Mouse (Mus musculus): ENCODE measurements at regions not wholly inside any gene's neighbourhood (a gene's known extent, or its start where the extent isn't known, plus 50 kb on each side); places are given as distances from the start of the nearest gene placed in this dataset.
A peak's percentile ranks its signal among the peaks of the same experiment; 100 is the strongest.

GRCm38 (mm10) chr15:25026351-25026750 is 387.2 kb downstream of the Basp1 start:
- H3K4me3 ChIP-seq (replicated peaks; ENCODE audit: low read length): peak overlapping the region; percentile 35
- H3K27ac ChIP-seq: peak overlapping the region; percentile 96
- peak; percentile 56 for DNase-seq (ENCODE audit: low spot score)
- no peaks in the 10 kb centered on the region for H3K9me3 ChIP-seq (ENCODE audit: control insufficient read depth, low read length)
- H3K27me3 ChIP-seq (ENCODE audit: control insufficient read depth, insufficient read depth, low read length): no peaks in the 10 kb centered on the region
- H3K9ac ChIP-seq: peak overlapping the region; percentile 64
- H3K4me2 ChIP-seq (replicated peaks): peak overlapping the region; percentile 60
- WGBS: 14% methylated on average over 8 of the region's 8 CpGs
- peaks cover 25% of the 10 kb centered on the region for H3K4me1 ChIP-seq (replicated peaks; ENCODE audit: control insufficient read depth, insufficient read depth, low read length)
- no peak for ATAC-seq (ENCODE audit: low FRiP score)
- no peaks in the 10 kb centered on the region for H3K36me3 ChIP-seq (replicated peaks; ENCODE audit: control insufficient read depth, insufficient read depth)

DNA sequence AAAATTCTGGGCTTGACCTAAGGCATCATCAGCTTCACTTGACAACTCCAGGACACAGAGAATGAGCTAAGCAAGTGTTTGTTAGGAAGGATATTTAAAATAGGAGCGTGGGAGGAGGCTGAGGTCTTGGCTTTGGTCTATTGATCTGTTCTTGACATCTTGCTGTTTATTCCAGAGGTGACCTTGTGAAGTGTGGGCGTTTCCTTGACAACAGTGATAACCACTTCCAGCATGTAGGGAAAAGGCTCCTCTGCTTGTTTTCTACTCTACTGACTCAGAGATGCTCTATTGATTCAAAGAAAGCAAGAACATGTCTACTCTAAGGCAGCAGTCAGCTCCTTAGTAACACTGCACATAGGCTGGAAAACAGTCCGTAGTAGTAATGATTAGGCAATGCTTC is 392.6 kb downstream of the Basp1 start:
- WGBS: 18% methylated on average over 3 of the region's 3 CpGs
- Histone ChIP-seq H3K9me3 (ENCODE audit: control insufficient read depth, low read length) (no peaks in the 10 kb centered on the region), H3K9ac (no peak overlapping the region), H3K36me3 (replicated peaks; ENCODE audit: control insufficient read depth, insufficient read depth) (no peaks in the 10 kb centered on the region), H3K27me3 (ENCODE audit: control insufficient read depth, insufficient read depth, low read length) (no peaks in the 10 kb centered on the region), H3K4me1 (replicated peaks; ENCODE audit: control insufficient read depth, insufficient read depth, low read length) (peaks cover 30% of the 10 kb centered on the region), H3K4me2 (replicated peaks) (no peak overlapping the region), H3K27ac (peak overlapping the region; percentile 90), H3K4me3 (replicated peaks; ENCODE audit: low read length) (no peak overlapping the region)
- ATAC-seq (ENCODE audit: low FRiP score): 0 out of 2 replicates have a peak, but pooled peaks have one; percentile 29
- no peak for DNase-seq (ENCODE audit: low spot score)

GRCm38 (mm10) chr15:25019352-25019941 is 394.1 kb downstream of the Basp1 start:
- H3K4me2 ChIP-seq (replicated peaks): peak overlapping the region; percentile 31
- H3K36me3 ChIP-seq (replicated peaks; ENCODE audit: control insufficient read depth, insufficient read depth): no peaks in the 10 kb centered on the region
- no peaks in the 10 kb centered on the region for H3K9me3 ChIP-seq (ENCODE audit: control insufficient read depth, low read length)
- H3K9ac ChIP-seq: peak overlapping the region; percentile 20
- H3K27me3 ChIP-seq (ENCODE audit: control insufficient read depth, insufficient read depth, low read length): no peaks in the 10 kb centered on the region
- H3K4me3 ChIP-seq (replicated peaks; ENCODE audit: low read length): no peak overlapping the region
- 47% methylated on average over 12 of the region's 12 CpGs for WGBS
- H3K4me1 ChIP-seq (replicated peaks; ENCODE audit: control insufficient read depth, insufficient read depth, low read length): peaks cover 24% of the 10 kb centered on the region
- peak overlapping the region; percentile 90 for H3K27ac ChIP-seq
- ATAC-seq (ENCODE audit: low FRiP score): peak; percentile 96
- peak; percentile 79 for DNase-seq (ENCODE audit: low spot score)

GRCm38 (mm10) chr15:25018937-25019336 is 394.6 kb downstream of the Basp1 start:
- Histone ChIP-seq H3K27me3 (ENCODE audit: control insufficient read depth, insufficient read depth, low read length) (no peaks in the 10 kb centered on the region), H3K9me3 (ENCODE audit: control insufficient read depth, low read length) (no peaks in the 10 kb centered on the region), H3K4me3 (replicated peaks; ENCODE audit: low read length) (no peak overlapping the region), H3K9ac (peak overlapping the region; percentile 20; the same call in 1 of the 2 replicates), H3K27ac (peak overlapping the region; percentile 90), H3K4me2 (replicated peaks) (peak overlapping the region; percentile 31), H3K36me3 (replicated peaks; ENCODE audit: control insufficient read depth, insufficient read depth) (no peaks in the 10 kb centered on the region), H3K4me1 (replicated peaks; ENCODE audit: control insufficient read depth, insufficient read depth, low read length) (peaks cover 24% of the 10 kb centered on the region)
- DNase-seq (ENCODE audit: low spot score): no peak
- no peak for ATAC-seq (ENCODE audit: low FRiP score)
- 63% methylated on average over 3 of the region's 3 CpGs for WGBS

- Histone ChIP-seq H3K4me2 (replicated peaks) (no peak overlapping the region), H3K27me3 (ENCODE audit: control insufficient read depth, insufficient read depth, low read length) (no peaks in the 10 kb centered on the region), H3K4me3 (replicated peaks; ENCODE audit: low read length) (no peak overlapping the region), H3K9me3 (ENCODE audit: control insufficient read depth, low read length) (no peaks in the 10 kb centered on the region), H3K9ac (no peak overlapping the region), H3K4me1 (replicated peaks; ENCODE audit: control insufficient read depth, insufficient read depth, low read length) (no peaks in the 10 kb centered on the region), H3K36me3 (replicated peaks; ENCODE audit: control insufficient read depth, insufficient read depth) (no peaks in the 10 kb centered on the region), H3K27ac (no peak overlapping the region)
- no peak for ATAC-seq (ENCODE audit: low FRiP score)
- no peak for DNase-seq (ENCODE audit: low spot score)
- 90% methylated on average over 2 of the region's 2 CpGs for WGBS
Observed at GRCm38 (mm10) chr15:25007720-25008119, 405.8 kb downstream of the Basp1 start.

DNA sequence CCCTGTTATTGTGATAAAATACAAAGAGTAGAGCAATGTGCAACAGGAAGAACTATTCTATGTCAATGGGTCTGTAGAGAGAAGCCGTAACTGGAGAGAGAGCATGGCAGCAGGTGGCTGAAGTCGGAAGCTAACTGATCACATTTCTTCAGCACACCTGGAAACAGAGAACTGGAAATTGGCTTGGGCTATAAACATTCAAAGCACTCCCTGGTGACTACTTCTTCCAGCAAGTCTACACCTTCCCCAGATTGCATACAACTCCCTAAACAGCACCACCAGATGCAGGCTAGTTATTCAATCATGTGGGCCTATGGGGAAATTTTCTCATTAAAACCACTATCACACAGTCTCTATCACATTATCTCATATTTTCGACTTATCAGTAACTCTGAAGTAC is 413.4 kb downstream of the Basp1 start:
- no peak for ATAC-seq (ENCODE audit: low FRiP score)
- WGBS: 76% methylated on average over 3 of the region's 3 CpGs

GRCm38 (mm10) chr15:24993325-24993673 is 420.3 kb downstream of the Basp1 start:
- Histone ChIP-seq H3K4me1 (replicated peaks; ENCODE audit: control insufficient read depth, insufficient read depth, low read length) (peaks cover 10% of the 10 kb centered on the region; the same call in 1 of the 2 replicates), H3K27ac (peak overlapping the region; percentile 82), H3K9me3 (ENCODE audit: control insufficient read depth, low read length) (no peaks in the 10 kb centered on the region), H3K27me3 (ENCODE audit: control insufficient read depth, insufficient read depth, low read length) (no peaks in the 10 kb centered on the region), H3K4me3 (replicated peaks; ENCODE audit: low read length) (no peak overlapping the region), H3K36me3 (replicated peaks; ENCODE audit: control insufficient read depth, insufficient read depth) (no peaks in the 10 kb centered on the region), H3K4me2 (replicated peaks) (peak overlapping the region; percentile 34), H3K9ac (no peak overlapping the region)
- ATAC-seq (ENCODE audit: low FRiP score) (peak; percentile 42; the same call in 1 of the 2 replicates), DNase-seq (ENCODE audit: low spot score) (no peak)
- WGBS: 69% methylated on average over 2 of the region's 2 CpGs

More for the DNA sequence above, 413.4 kb downstream of the Basp1 start:
- no peak overlapping the region for H3K27ac ChIP-seq
- no peaks in the 10 kb centered on the region for H3K4me1 ChIP-seq (replicated peaks; ENCODE audit: control insufficient read depth, insufficient read depth, low read length)
- H3K9ac ChIP-seq: no peak overlapping the region
- no peaks in the 10 kb centered on the region for H3K36me3 ChIP-seq (replicated peaks; ENCODE audit: control insufficient read depth, insufficient read depth)
- no peak for DNase-seq (ENCODE audit: low spot score)
- H3K27me3 ChIP-seq (ENCODE audit: control insufficient read depth, insufficient read depth, low read length): no peaks in the 10 kb centered on the region
- no peak overlapping the region for H3K4me3 ChIP-seq (replicated peaks; ENCODE audit: low read length)
- H3K9me3 ChIP-seq (ENCODE audit: control insufficient read depth, low read length): no peaks in the 10 kb centered on the region
- H3K4me2 ChIP-seq (replicated peaks): no peak overlapping the region

DNA sequence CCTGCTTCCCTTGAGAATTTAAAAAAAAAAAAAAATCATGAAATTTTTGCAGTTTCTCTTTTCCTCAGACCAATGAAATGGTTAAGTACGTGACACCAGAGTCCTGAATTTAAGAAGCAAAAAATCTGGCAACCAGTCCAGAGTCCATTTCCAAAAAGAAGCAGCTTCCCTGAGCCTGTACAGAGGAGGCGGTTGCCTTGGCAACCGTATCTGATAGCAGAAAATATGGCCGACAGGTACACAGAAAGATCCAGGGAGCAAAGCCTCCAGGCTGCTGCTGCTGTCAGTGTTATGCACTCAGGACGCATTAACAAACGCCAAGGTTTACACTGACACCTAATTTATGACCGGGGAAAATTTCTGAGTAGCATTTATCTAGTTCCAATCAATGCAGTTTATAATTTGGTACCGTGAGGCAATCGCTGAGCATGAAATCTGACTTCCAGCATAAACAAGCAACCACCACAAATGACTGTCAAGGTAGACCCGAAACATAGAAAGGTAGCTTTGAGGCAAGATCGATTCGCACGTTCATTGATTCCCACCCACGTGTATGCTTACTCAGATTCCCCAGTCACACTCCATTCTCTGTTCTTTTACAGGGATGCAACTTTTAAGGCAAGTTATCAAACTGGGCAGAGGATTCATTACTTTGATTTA is 420.8 kb downstream of the Basp1 start:
- DNase-seq (ENCODE audit: low spot score) (peak; percentile 66), ATAC-seq (ENCODE audit: low FRiP score) (peak; percentile 86)
- WGBS: 54% methylated on average over 14 of the region's 14 CpGs
- H3K27me3 ChIP-seq (ENCODE audit: control insufficient read depth, insufficient read depth, low read length): no peaks in the 10 kb centered on the region
- no peaks in the 10 kb centered on the region for H3K9me3 ChIP-seq (ENCODE audit: control insufficient read depth, low read length)
- peak overlapping the region; percentile 13; the same call in 1 of the 2 replicates for H3K4me3 ChIP-seq (replicated peaks; ENCODE audit: low read length)
- H3K36me3 ChIP-seq (replicated peaks; ENCODE audit: control insufficient read depth, insufficient read depth): no peaks in the 10 kb centered on the region
- H3K4me2 ChIP-seq (replicated peaks): peak overlapping the region; percentile 34
- peak overlapping the region; percentile 82 for H3K27ac ChIP-seq
- H3K9ac ChIP-seq: peak overlapping the region; percentile 50; the same call in 1 of the 2 replicates
- H3K4me1 ChIP-seq (replicated peaks; ENCODE audit: control insufficient read depth, insufficient read depth, low read length): peaks cover 10% of the 10 kb centered on the region; the same call in 1 of the 2 replicates

DNA sequence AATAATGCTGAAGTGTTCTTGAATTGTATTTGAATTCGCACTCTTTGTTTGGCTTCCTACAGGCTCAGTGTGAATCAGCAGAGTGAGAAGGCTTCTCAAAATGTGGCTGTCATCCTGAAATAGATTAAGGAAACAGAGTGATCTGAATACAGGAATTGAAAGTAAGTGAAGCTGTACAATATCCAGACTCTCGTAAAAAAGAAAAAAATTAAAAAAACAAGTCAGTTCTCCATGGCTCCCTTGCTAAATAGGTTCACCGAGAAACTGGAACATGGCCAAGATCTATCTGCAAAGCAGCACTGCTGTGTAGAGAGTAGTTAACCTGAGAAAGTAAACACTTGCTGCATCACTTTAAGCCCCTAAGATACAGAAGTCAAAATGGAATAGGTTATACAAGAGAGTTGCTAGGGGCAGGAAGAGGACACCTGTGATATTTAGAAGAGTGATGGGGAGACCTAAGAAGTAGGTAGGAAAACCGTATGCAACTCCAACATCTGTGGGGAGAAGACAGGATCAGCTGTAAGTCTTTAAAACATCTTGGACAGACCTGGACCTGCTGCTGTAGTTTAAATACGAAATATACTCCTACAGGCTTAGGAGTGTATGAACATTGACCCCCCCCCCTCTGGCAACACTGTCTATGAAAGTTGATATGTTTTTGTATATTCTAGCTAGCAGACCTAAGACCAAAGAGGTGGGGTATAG is 423.3 kb downstream of the Basp1 start:
- H3K27me3 ChIP-seq (ENCODE audit: control insufficient read depth, insufficient read depth, low read length): no peaks in the 10 kb centered on the region
- no peak for DNase-seq (ENCODE audit: low spot score)
- no peaks in the 10 kb centered on the region for H3K9me3 ChIP-seq (ENCODE audit: control insufficient read depth, low read length)
- WGBS: 62% methylated on average over 5 of the region's 5 CpGs
- H3K27ac ChIP-seq: no peak overlapping the region
- ATAC-seq (ENCODE audit: low FRiP score): no peak
- peaks cover 10% of the 10 kb centered on the region; the same call in 1 of the 2 replicates for H3K4me1 ChIP-seq (replicated peaks; ENCODE audit: control insufficient read depth, insufficient read depth, low read length)
- H3K4me2 ChIP-seq (replicated peaks): no peak overlapping the region
- no peak overlapping the region for H3K4me3 ChIP-seq (replicated peaks; ENCODE audit: low read length)
- H3K36me3 ChIP-seq (replicated peaks; ENCODE audit: control insufficient read depth, insufficient read depth): no peaks in the 10 kb centered on the region
- H3K9ac ChIP-seq: no peak overlapping the region

Data from hindbrain, embryonic 14.5 days (tissue).